Mouse (Mus musculus) forebrain, embryonic 12.5 days (tissue): ENCODE measurements around the gene Abat. TPM values are rescaled to one million over a fixed set of nuclear protein-coding genes. Genes with fewer than 3 reads are reported as not detected.
"Not testable (repeated sequence)": the region's sequence is repeated elsewhere in the genome, so short reads cannot be mapped to it uniquely, and the experiment has no call there.

Experiments used
- ATAC-seq: fragments of 200-750 bp; cut with Nextera tagmentation; 2 replicates; pipeline ENCODE4 v1.8.0; 2017; ENCODE audit warnings: moderate TSS enrichment; ENCODE audit not compliant: low FRiP score
- H3K27ac ChIP-seq: fragments of 300-500 bp; sonication (generic); 2 replicates; pipeline ENCODE4 v1.5.1; 2016; ENCODE audit warnings: mild to moderate bottlenecking
- H3K27me3 ChIP-seq: fragments of 300-500 bp; sonication (generic); 2 replicates; pipeline ENCODE4 v1.6.1; 2016; ENCODE audit warnings: mild to moderate bottlenecking
- H3K36me3 ChIP-seq: fragments of 300-500 bp; sonication (generic); replicated peaks from 2 replicates; pipeline ENCODE4 v1.6.1; 2016; ENCODE audit warnings: mild to moderate bottlenecking
- H3K4me1 ChIP-seq: fragments of 300-500 bp; sonication (generic); 2 replicates; pipeline ENCODE4 v1.6.1; 2016
- H3K4me2 ChIP-seq: fragments of 300-500 bp; sonication (generic); 2 replicates; pipeline ENCODE4 v1.6.1; 2016; ENCODE audit warnings: mild to moderate bottlenecking, moderate library complexity
- H3K4me3 ChIP-seq: fragments of 300-500 bp; sonication (generic); replicated peaks from 2 replicates; pipeline ENCODE4 v1.5.1; 2016; ENCODE audit warnings: mild to moderate bottlenecking
- H3K9ac ChIP-seq: fragments of 300-500 bp; sonication (generic); 2 replicates; pipeline ENCODE4 v1.6.1; 2016; ENCODE audit warnings: mild to moderate bottlenecking
- H3K9me3 ChIP-seq: fragments of 300-500 bp; sonication (generic); 2 replicates; pipeline ENCODE4 v1.6.1; 2016
- WGBS: fragments of 180-500 bp; shearing (Covaris S2); methylation state at CpG from one replicate; pipeline ENCODE4 v1.1.7; 2016; 5-methylcytosine and 5-hydroxymethylcytosine counted together
- polyA plus RNA-seq: library from polyadenylated mRNA; unstranded; fragments of >200 nt; fragmentation: Nextera tagmentation; extraction: Ambion mirVana; gene quantifications from 2 replicates; pipeline ENCODE4 v1.2.1, GENCODE M21; 2016

Abat gene
- polyA plus RNA-seq, 1 experiment from 2014 or later: 37.9 TPM

DNA sequence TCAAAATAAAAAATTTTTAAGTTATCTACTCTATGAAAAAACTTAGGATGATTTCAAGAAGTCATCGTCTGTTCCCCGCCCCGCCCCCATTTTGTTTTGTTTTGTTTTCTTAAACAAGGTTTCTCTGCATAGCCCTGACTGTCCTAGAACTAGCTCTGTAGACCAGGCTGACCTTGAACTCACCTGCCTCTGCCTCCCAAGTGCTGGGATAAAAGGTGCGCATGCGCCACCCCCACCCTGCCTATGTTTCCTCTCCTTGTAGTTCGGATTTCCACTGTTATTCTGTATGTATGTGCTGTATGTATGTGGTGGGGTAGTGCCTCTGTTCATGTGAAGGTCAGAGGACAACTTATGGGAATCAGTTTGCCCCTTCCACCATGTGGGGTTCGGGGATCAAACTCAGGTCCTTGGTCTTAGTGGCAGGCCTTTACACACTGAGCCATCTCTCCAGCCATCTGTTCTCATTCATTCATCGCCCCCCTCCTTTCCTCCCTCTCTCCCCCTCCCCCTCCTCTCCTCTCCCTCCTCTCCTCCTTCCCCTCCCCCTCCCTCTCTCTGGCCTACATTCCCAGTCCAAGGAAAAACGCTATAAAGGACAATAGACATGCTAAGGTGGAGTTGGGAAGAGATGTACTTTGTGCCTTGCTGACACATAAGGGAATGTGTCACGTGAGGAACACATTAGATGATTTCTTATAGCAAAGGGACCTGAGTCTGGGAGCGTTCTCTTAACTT, 21.4 kb downstream of the Abat start:
- WGBS: 88% methylated on average over 11 of the region's 11 CpGs
- Histone ChIP-seq H3K9me3 (no peaks in the 10 kb centered on the region), H3K4me1 (peaks cover 14% of the 10 kb centered on the region), H3K27ac (no peak overlapping the region), H3K36me3 (no peaks in the 10 kb centered on the region), H3K9ac (no peak overlapping the region), H3K4me2 (no peak overlapping the region), H3K27me3 (peaks cover 21% of the 10 kb centered on the region), H3K4me3 (no peak overlapping the region)
- no peak for ATAC-seq

DNA sequence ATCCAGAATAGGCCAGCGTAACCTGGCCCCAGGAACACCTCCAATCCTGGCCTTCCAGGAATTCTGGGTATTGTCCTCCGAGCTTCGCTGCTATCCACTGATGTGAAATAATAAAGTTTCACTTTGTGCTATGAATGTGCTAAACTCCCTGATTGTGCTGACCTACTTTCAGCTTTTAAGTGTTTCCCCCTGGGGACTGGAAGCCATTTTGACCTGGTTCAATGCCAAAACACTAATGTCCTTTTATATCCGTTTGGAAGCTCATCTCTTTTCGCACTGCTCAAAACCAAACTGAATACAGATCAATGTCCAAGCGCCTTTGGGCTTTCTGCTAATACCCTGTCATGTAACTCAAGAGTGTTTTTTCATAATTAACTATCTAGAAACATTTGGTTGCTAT, 22.2 kb downstream of the Abat start:
- ATAC-seq: no peak
- Histone ChIP-seq H3K27ac (no peak overlapping the region), H3K4me3 (no peak overlapping the region), H3K9me3 (no peaks in the 10 kb centered on the region), H3K27me3 (peaks cover 13% of the 10 kb centered on the region), H3K4me1 (peaks cover 21% of the 10 kb centered on the region), H3K9ac (no peak overlapping the region), H3K36me3 (no peaks in the 10 kb centered on the region), H3K4me2 (no peak overlapping the region)
- WGBS: 88% methylated on average over 6 of the region's 6 CpGs

DNA sequence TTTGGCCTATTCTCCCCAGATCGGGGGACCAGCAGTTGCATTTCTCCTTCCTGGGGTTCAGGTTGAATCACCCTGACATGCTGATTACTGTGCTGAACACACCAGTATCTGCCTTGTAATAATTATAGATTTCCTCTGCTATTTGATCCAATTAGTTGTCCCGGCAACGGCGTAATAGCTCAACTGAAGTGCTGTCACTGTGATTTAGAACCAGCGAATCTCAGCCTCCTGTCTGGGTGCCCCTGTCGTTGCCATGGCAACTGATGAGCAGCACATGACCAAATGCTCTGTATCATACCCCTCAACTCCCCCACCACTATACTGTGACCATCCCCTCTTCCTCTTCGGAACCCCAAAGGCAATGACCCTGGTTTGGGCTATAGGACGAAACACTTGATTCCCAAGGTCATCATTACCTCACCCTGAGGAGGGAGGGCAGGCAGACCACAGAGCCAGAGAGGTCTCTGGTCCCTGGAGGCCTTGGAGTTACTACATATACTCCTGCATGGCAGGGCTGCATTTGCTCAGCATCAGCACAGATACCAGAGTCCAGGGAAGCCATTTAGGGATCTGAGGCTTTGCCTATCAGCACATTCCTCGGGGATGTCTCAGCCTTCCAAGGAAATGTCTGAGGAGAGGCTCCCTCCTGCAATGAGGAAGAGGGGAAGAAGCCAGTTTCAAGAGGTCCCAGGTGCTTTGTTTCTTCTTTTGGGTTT, 26.1 kb downstream of the Abat start:
- WGBS: 33% methylated on average over 9 of the region's 9 CpGs
- H3K27me3 ChIP-seq: no peaks in the 10 kb centered on the region; the same call in 1 of the 2 replicates
- peak; percentile 93 for ATAC-seq
- H3K4me3 ChIP-seq: no peak overlapping the region
- peak overlapping the region; percentile 89 for H3K27ac ChIP-seq
- H3K9ac ChIP-seq: no peak overlapping the region
- H3K9me3 ChIP-seq: no peaks in the 10 kb centered on the region
- no peaks in the 10 kb centered on the region for H3K36me3 ChIP-seq
- H3K4me1 ChIP-seq: peaks cover 30% of the 10 kb centered on the region
- peak overlapping the region; percentile 31 for H3K4me2 ChIP-seq

DNA sequence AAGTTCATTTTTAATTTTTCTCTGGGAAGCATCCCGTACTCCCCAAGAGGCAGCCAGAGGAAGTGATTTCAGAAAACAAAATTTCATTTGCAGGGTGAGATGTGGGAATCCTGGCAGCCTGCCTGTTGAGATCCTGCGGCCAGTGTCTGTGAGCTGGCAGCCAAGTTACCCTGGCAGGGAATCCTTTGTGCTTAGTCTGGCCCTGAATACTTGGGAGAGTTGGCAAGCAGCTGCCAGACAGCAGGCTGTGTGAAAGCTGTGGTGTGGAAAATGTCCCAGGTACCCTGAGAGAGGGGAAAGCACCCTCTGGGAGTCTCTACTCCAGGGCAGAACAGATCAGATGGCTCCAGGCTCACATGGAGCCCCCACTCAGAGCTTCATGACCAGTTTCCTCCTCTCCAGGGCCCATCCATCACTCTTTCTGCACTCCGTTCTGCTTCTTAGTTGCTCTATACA, 27.7 kb downstream of the Abat start:
- Histone ChIP-seq H3K4me3 (no peak overlapping the region), H3K27me3 (no peaks in the 10 kb centered on the region; the same call in 1 of the 2 replicates), H3K9ac (no peak overlapping the region; the same call in 1 of the 2 replicates), H3K4me1 (peaks cover 30% of the 10 kb centered on the region), H3K4me2 (no peak overlapping the region), H3K36me3 (no peaks in the 10 kb centered on the region), H3K27ac (peak overlapping the region; percentile 89), H3K9me3 (no peaks in the 10 kb centered on the region)
- WGBS: 59% methylated on average over 3 of the region's 3 CpGs
- no peak for ATAC-seq

DNA sequence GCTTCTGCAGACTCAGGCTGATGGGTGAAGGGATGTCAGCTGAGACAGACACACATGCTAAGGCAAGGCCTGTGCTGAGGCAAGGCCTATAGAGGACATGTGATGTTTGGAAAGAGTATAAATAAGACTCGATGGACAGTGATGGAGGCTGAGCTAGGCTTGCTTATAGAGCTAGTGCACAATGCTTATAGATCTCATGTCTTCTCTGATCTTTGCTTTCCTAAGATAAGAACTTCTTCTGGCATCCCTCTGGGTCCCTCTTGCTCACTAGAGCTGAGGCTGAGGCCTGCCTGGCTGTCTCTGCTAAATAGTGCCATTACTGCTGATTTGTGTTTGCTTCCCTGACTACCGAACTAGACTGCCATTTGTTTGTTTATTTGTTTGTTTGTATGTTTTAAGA, 34.6 kb downstream of the Abat start:
- Histone ChIP-seq H3K4me1 (no peaks in the 10 kb centered on the region), H3K4me3 (no peak overlapping the region), H3K9me3 (no peaks in the 10 kb centered on the region), H3K9ac (no peak overlapping the region), H3K27ac (no peak overlapping the region), H3K27me3 (no peaks in the 10 kb centered on the region), H3K36me3 (no peaks in the 10 kb centered on the region), H3K4me2 (no peak overlapping the region)
- no peak for ATAC-seq
- 93% methylated on average over 2 of the region's 2 CpGs for WGBS

DNA sequence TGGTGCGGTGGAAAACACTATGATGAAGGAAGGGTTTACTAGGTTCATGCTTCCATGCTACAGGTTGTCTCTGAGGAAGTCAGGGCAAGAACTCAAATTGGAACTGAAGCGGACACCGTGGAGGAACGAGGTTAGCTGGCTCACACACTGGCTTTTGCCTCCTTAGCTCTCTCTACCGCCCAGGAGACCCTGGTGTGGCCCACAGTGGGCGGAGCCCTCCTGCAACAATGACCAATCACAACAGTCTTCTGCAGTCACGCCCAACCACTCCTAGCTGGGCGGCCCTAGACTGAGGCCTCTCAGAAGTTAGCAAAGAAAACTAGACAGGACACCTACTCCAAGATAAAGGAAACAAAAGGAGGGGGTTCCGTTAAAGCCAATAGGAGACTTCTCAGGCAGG, 36.3 kb downstream of the Abat start:
- no peak overlapping the region for H3K9ac ChIP-seq
- no peak overlapping the region for H3K4me2 ChIP-seq
- no peak overlapping the region for H3K4me3 ChIP-seq
- no peaks in the 10 kb centered on the region for H3K27me3 ChIP-seq
- no peaks in the 10 kb centered on the region for H3K9me3 ChIP-seq
- H3K27ac ChIP-seq: no peak overlapping the region
- no peak for ATAC-seq
- H3K4me1 ChIP-seq: no peaks in the 10 kb centered on the region
- 65% methylated on average over 9 of the region's 9 CpGs for WGBS
- H3K36me3 ChIP-seq: no peaks in the 10 kb centered on the region

DNA sequence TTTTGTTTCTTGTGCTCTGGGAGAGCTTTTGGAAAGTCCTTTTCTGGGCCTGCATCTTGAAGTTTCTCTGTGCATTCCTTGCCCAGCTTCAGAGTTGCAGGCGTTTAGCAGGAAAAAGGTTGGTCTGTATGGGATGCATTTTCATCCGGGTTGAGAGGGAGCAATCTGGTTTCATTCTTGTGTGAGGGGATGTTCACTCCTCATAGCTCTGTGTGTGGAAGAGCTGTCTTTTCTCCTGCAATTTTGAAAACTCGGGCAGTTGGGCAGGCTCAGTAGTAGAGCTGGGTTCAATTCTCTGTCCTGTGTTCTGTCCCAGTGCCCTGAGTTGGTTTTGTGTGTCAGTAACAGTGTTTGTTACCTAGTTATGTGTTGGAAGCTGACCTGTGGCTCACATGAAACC, 41.1 kb downstream of the Abat start:
- Histone ChIP-seq H3K4me1 (no peaks in the 10 kb centered on the region), H3K9ac (no peak overlapping the region), H3K4me2 (no peak overlapping the region), H3K36me3 (no peaks in the 10 kb centered on the region), H3K4me3 (no peak overlapping the region), H3K9me3 (0 out of 2 replicates have a peak, but pooled peaks cover 10% of the 10 kb centered on the region), H3K27ac (no peak overlapping the region), H3K27me3 (no peaks in the 10 kb centered on the region)
- 84% methylated on average over 3 of the region's 3 CpGs for WGBS
- ATAC-seq: no peak

DNA sequence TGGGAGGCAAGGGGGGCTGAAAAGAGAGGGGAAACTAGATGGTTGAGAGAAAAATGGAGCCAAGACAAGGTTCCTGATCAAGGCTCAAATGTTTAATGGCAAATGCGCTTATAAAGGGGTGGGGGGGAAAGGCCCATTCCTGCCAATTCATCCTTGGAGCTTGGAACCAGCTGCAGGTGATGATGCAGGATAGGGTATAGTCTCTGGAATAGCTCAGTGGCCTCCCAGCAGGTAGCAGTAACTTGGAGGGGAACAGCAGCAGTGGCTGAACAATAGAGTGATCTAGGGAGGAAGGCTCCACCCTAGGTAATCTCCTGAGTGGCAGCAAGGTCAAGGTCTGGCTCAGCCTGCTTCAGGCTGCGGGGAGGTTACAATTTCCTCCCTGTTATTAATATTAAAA, 41.5 kb downstream of the Abat start:
- H3K27ac ChIP-seq, H3K4me2 ChIP-seq, H3K4me3 ChIP-seq, H3K36me3 ChIP-seq, H3K4me1 ChIP-seq, H3K9ac ChIP-seq, ATAC-seq, H3K27me3 ChIP-seq: not testable (repeated sequence)
- H3K9me3 ChIP-seq: 0 out of 2 replicates have a peak, but pooled peaks cover 10% of the 10 kb centered on the region
- 89% methylated on average over 2 of the region's 2 CpGs for WGBS

DNA sequence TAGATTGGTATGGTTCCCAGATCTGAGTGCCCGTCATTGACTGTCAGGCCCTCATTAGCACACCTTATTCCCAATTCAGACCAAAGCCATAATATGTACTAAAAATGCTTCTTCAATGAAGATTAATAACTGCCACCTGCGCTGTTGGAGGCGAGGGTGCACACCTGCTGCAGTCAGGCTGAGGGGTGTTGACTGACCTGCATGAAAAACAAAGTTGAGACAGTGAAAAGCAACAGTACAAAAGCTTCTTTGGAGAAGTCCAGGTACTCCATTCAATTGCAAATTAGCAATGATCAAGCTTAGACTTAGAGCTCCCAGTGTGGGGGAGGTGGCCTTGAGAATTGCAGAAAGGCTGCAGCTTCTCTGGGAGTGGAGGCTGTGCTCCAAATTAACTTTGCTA, 42.1 kb downstream of the Abat start:
- H3K4me1 ChIP-seq, ATAC-seq, H3K9ac ChIP-seq, H3K4me3 ChIP-seq, H3K27me3 ChIP-seq, H3K36me3 ChIP-seq, H3K27ac ChIP-seq, H3K4me2 ChIP-seq: not testable (repeated sequence)
- peaks cover 16% of the 10 kb centered on the region for H3K9me3 ChIP-seq
- WGBS: 60% methylated on average over 3 of the region's 3 CpGs

DNA sequence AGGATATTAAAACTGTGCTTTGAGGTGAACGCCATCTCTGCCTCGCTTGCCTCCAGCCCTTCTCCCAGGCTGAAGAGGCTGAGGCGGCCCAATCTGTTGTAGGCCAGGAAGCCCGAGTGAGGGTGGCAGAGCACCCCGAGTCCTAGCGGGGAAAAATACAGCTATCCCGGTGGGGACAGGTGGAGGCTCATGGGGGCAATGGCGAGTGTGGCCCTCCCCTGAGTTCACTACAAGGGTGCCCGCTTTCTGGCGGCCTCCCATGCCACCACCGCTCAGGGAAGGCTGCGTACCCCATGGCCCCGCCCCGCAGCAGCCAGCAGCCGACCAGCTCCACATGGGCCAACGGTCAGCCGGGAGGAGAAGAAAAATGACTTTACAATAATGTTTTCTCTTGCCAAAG, 46.9 kb downstream of the Abat start:
- peaks cover 16% of the 10 kb centered on the region for H3K9me3 ChIP-seq
- H3K36me3 ChIP-seq: no peaks in the 10 kb centered on the region
- no peak overlapping the region for H3K9ac ChIP-seq
- H3K27ac ChIP-seq: no peak overlapping the region
- H3K4me2 ChIP-seq: no peak overlapping the region
- no peak for ATAC-seq
- no peaks in the 10 kb centered on the region for H3K27me3 ChIP-seq
- H3K4me3 ChIP-seq: no peak overlapping the region
- no peaks in the 10 kb centered on the region for H3K4me1 ChIP-seq
- 93% methylated on average over 17 of the region's 17 CpGs for WGBS

DNA sequence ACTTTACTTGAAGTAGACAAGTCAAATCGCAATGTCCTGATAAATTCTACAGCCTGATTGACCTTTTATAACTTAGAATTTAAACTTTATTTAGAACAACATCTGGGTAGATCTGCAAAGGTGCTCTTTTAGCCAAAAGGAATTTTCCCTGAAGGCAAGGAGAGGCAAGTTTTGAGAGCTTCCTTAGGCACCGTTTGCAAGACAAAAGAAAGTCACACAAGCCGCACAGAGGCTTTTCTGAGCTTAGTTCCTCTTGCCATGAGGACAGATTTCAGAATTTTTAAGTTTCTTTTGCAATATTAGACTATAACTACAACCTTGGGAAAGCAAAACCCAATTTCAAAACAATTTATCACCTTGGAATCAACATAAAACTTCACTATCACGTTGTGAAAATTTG, 47.9 kb downstream of the Abat start:
- WGBS: 43% methylated on average over 4 of the region's 4 CpGs
- not testable (repeated sequence) for H3K4me3 ChIP-seq, H3K9ac ChIP-seq, H3K4me2 ChIP-seq, H3K36me3 ChIP-seq, ATAC-seq, H3K27ac ChIP-seq, H3K27me3 ChIP-seq, H3K4me1 ChIP-seq
- H3K9me3 ChIP-seq: peaks cover 16% of the 10 kb centered on the region

DNA sequence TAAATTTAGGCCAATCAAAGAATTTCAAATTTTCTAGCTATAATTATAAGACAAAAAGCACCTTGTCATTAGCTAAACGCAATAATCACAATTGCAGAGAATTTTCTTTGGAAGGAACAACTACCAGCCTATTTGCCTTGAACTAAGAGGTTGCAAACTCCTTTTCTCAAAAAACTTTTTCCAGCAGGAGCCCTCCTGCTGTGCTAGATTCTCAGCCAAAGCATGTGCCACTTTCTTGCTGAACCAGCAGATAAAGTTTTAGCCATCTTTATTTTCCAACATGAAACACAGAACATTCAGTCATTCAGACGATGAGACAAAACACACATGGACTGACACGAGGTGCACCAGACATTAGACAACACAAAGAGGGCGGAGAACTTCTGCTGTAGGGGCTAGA, 48.6 kb downstream of the Abat start:
- not testable (repeated sequence) for H3K27ac ChIP-seq, H3K9ac ChIP-seq, H3K4me2 ChIP-seq, H3K4me3 ChIP-seq, ATAC-seq, H3K36me3 ChIP-seq, H3K27me3 ChIP-seq
- Histone ChIP-seq H3K4me1 (peaks cover 14% of the 10 kb centered on the region), H3K9me3 (peaks cover 16% of the 10 kb centered on the region)
- WGBS: 35% methylated on average over 4 of the region's 4 CpGs

DNA sequence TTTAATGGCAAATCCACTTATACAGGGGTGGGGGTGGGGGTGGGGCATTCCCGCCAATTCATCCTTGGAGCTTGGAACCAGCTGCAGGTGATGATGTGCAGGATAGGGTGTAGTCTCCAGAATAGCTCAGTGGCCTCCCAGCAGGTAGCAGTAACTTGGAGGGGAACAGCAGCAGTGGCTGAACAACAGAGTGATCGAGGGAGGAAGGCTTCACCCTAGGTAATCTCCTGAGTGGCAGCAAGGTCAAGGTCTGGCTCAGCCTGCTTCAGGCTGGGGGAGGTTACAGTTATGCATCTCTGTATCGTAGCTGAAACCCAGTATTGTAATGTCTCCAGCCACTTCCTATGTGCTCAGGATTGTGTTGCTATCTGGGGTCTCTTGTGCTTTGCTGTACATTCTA, 49.6 kb downstream of the Abat start:
- Histone ChIP-seq H3K4me1 (peaks cover 22% of the 10 kb centered on the region), H3K9me3 (peaks cover 16% of the 10 kb centered on the region)
- not testable (repeated sequence) for H3K36me3 ChIP-seq, H3K4me3 ChIP-seq, H3K27ac ChIP-seq, H3K27me3 ChIP-seq, H3K4me2 ChIP-seq, ATAC-seq, H3K9ac ChIP-seq
- WGBS: 73% methylated on average over 3 of the region's 3 CpGs
